ENCODE assay signal across 16 mouse cellular contexts in genomic region chr2:117996130-117997083, GRCm38 (mm10).
DNase-seq lines count a peak whose midpoint lies in the region; ATAC-seq and TF ChIP-seq lines count a peak whose summit lies in the region.
"Had no signal": no experiment of that assay in that cellular context is flagged by ENCODE, and none has a peak within 500 bp of the region (broad histone marks: within the 10 kb centered on the region; RNA-seq: fewer than 3 reads in every experiment).

No protein-coding gene starts in this region.

- H3K4me3 ChIP-seq in bone marrow macrophage, adult 2 months (ENCODE audit: insufficient read depth, low read length): no peak overlapping the region
- H3K4me3 ChIP-seq in limb, embryonic 10.5 days: no peak overlapping the region
- H3K4me3 ChIP-seq in kidney, embryonic 14.5 days (ENCODE audit: low read length): no peak overlapping the region
- H3K4me3 ChIP-seq: gastrocnemius, adult 2 months; heart, embryonic 12.5 days; kidney, embryonic 15.5 days; limb, embryonic 13.5 days; neural tube, embryonic 13.5 days had no signal

- no peak overlapping the region for H3K9ac ChIP-seq in kidney, embryonic 14.5 days (ENCODE audit: low read depth, low read length)
- H3K9ac ChIP-seq: heart, embryonic 12.5 days; hindbrain, embryonic 14.5 days; kidney, embryonic 15.5 days; limb, embryonic 13.5 days; neural tube, embryonic 13.5 days had no signal

- peak; percentile 16 for DNase-seq in lung, postnatal 36 days
- no peak for DNase-seq in lung, postnatal 25 days (ENCODE audit: low spot score)
- DNase-seq in limb, embryonic 10.5 days (ENCODE audit: low spot score): no peak
- no peak for DNase-seq in urinary bladder, adult 2 months (ENCODE audit: low spot score)
- DNase-seq: cerebellum, postnatal 10 days; gastrocnemius, adult 2 months; right cerebral cortex, adult 18-20 months; thymus, postnatal 25 days had no signal

- no peak for TF ChIP-seq CTCF in bone marrow macrophage, adult 2 months (IDR thresholded peaks at IDR 0.05; ENCODE audit: low read depth, low read length)

- ATAC-seq in neutrophil, adult 5-6 weeks (ENCODE audit: extremely low read depth, insufficient number of reproducible peaks, low FRiP score, poor library complexity, severe bottlenecking): peak; percentile 86
- ATAC-seq in kidney, embryonic 14.5 days (ENCODE audit: low FRiP score, low TSS enrichment): no peak

- WGBS in limb, embryonic 10.5 days: 76% methylated on average over 14 of the region's 14 CpGs
- 75% methylated on average over 14 of the region's 14 CpGs for WGBS in kidney, embryonic 14.5 days

- no peak overlapping the region for H3K4me2 ChIP-seq in kidney, embryonic 14.5 days (replicated peaks; ENCODE audit: low read depth, low read length)
- H3K4me2 ChIP-seq: heart, embryonic 12.5 days; hindbrain, embryonic 14.5 days; kidney, embryonic 15.5 days; limb, embryonic 13.5 days; neural tube, embryonic 13.5 days had no signal

- H3K9me3 ChIP-seq in limb, embryonic 10.5 days (replicated peaks): no peaks in the 10 kb centered on the region
- H3K9me3 ChIP-seq in kidney, embryonic 14.5 days (ENCODE audit: control insufficient read depth, low read length): no peaks in the 10 kb centered on the region
- H3K9me3 ChIP-seq: heart, embryonic 12.5 days; kidney, embryonic 15.5 days; limb, embryonic 13.5 days; neural tube, embryonic 13.5 days had no signal

- no peaks in the 10 kb centered on the region for H3K27me3 ChIP-seq in limb, embryonic 10.5 days (ENCODE audit: low read depth, poor library complexity, severe bottlenecking)
- no peaks in the 10 kb centered on the region for H3K27me3 ChIP-seq in kidney, embryonic 14.5 days (ENCODE audit: control insufficient read depth, insufficient read depth, low read length)
- H3K27me3 ChIP-seq: heart, embryonic 12.5 days; kidney, embryonic 15.5 days; limb, embryonic 13.5 days; neural tube, embryonic 13.5 days had no signal

- no peak for TF ChIP-seq POLR2A in bone marrow macrophage, adult 2 months (IDR thresholded peaks at IDR 0.05; ENCODE audit: borderline replicate concordance, low read depth, low read length)

- H3K27ac ChIP-seq in bone marrow macrophage, adult 2 months (ENCODE audit: insufficient read depth, low read depth, low read length): peak overlapping the region; percentile 95
- H3K27ac ChIP-seq in limb, embryonic 10.5 days: peak overlapping the region; percentile 32; the same call in 1 of the 2 replicates
- no peak overlapping the region for H3K27ac ChIP-seq in kidney, embryonic 14.5 days (ENCODE audit: low read depth, low read length)
- H3K27ac ChIP-seq: gastrocnemius, adult 2 months; hindbrain, embryonic 14.5 days; kidney, embryonic 15.5 days; limb, embryonic 13.5 days; neural tube, embryonic 13.5 days had no signal

- H3K36me3 ChIP-seq in limb, embryonic 10.5 days: no peaks in the 10 kb centered on the region
- H3K36me3 ChIP-seq in kidney, embryonic 14.5 days (ENCODE audit: control insufficient read depth, insufficient read depth, low read length): no peaks in the 10 kb centered on the region
- H3K36me3 ChIP-seq: heart, embryonic 12.5 days; kidney, embryonic 15.5 days; limb, embryonic 13.5 days; neural tube, embryonic 13.5 days had no signal

- H3K4me1 ChIP-seq in bone marrow macrophage, adult 2 months (ENCODE audit: control insufficient read depth, insufficient read depth, low read length): peaks cover 34% of the 10 kb centered on the region
- peaks cover 27% of the 10 kb centered on the region for H3K4me1 ChIP-seq in limb, embryonic 10.5 days
- H3K4me1 ChIP-seq in kidney, embryonic 14.5 days (ENCODE audit: control insufficient read depth, insufficient read depth, low read length): no peaks in the 10 kb centered on the region
- H3K4me1 ChIP-seq: kidney, embryonic 15.5 days; neural tube, embryonic 13.5 days had no signal
